Mouse (Mus musculus) adrenal gland, adult 8-10 months (tissue): ENCODE results near the gene Mymx. TPM values are rescaled to one million over a fixed set of nuclear protein-coding genes. Genes with fewer than 3 reads are reported as not detected.
A peak's percentile ranks its signal among the peaks of the same experiment; 100 is the strongest.
"Not testable (repeated sequence)": the region's sequence is repeated elsewhere in the genome, so short reads cannot be mapped to it uniquely, and the experiment has no call there.

ENCODE experiments used
- DNase-seq: peaks from one replicate; pipeline ENCODE4 v3.0.0; 2022
- total RNA-seq, 4 experiments: library from RNA; stranded (reverse); gene quantifications; 2 replicates each; pipeline ENCODE4 v1.2.4; 2022

The Mymx gene
- under 1 TPM in 2 of 4 experiments, not detected in 2; 0.32 to 0.38 TPM for total RNA-seq

DNA sequence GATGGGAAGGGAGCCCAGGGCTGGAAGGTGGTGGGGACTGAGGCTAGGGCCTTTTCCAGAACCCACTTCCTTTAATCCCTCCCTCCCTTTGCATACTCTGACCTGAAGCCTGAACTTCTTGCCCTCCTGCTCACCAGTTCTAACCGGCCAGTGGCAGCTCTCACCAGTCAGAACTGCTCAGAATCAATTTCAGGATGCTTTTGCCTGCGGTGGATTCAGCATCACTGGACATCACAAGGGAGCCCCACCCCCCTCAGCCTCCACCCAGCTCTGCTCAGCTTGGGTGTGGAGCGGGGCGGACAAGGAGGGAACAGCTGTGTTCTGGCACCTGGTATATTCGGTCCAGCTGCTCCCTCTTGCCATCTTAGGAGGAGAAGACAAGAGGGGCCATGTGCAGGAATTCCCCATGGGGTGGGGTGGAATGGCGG is at the start of gene Mymx:
TSS of gene Mymx (minus strand) at position 226 of the 428 bp plus-strand sequence.
- DNase-seq = no peak

DNA sequence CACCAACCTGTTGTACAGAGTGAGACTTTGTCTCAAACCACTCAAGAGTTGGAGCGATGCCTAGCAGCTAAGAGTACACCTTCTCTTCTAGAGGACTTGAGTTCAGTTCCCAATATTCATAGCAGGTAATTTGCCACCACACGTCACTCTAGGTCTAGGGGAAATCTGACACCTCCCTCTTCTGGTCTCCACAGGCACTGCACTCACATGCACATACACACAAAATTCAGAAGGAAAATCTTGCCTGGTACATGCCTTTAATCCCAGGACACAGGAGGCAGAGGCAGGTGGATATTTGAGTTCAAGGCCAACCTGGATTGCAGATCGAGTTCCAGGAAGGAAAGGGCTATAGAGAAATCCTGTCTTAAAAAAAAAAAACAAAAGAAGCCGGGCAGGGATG is 42.3 kb upstream of the Mymx start:
- no peak for DNase-seq

DNA sequence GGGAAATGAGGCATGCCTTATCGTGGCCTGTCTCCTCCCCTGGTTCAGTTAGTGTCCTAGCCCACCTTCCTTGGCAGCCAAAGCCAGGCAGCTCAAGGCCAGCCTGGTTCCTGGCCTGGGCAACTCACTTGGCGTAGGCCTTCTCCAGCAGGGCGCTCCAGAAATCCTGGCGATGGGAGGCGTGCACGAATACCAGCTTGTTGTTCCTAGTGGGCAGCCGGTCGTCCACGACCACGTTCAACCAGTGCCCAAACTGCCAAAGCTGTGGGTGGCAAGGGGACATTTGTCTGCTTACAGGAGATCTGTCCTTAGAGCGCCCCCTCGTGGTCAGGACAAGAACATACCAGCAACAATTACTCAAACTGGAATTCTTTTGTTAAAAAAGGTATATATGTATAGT is 40.8 kb upstream of the Mymx start:
- peak; percentile 39 for DNase-seq

DNA sequence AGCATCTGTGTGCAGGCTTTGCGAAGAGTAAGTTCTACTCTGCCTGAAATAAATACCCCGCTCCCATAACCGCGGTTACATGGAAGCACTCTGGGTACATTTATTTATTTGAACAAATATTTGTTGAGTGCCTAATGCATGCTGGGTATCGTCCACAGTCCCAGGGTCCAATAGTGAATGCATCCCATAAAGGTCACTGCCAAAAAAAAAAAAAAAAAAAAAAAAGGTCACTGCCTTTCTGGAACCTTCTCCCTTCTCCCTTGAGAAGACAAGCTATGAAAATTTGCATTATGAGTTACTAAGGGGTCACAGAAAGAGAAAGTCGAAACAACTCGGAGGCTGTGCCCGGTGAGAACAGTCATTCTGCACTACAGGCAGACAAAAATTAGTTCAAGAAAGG is 40.1 kb upstream of the Mymx start:
- no peak for DNase-seq

DNA sequence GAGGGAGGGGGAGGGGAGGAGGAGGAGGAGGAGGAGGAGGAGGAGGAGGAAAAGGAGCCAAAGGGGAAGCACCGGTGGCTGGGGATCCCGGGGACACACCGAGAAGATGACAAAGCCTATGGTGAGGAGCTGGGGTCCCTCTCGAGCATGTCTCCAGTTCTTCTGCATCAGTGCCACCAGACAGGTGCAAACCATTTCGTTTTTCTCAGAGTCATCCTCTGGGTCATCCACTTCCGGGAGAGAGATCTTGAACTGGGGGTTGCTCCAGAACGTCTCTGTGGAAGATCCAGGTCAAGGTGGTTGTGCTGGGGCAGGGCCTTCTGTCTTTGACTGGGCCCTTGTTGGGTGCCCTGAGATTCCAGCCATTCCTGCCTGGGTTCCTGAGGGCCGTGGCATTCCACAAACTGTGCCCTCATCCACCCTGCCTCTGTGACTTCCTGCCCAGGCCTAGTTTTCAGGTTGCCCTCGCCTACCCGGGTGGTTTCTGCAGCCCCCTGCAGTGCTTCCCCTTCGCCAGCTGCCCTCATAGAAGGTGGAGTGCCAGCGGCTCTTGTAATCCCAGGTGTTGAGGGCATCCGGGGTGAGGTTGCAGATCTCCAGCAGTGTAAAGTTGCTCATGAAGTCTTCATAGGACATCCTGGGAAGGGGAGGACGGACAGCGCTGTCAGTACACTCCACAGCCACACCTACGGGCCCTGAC is 36.8 kb upstream of the Mymx start:
- DNase-seq = no peak

DNA sequence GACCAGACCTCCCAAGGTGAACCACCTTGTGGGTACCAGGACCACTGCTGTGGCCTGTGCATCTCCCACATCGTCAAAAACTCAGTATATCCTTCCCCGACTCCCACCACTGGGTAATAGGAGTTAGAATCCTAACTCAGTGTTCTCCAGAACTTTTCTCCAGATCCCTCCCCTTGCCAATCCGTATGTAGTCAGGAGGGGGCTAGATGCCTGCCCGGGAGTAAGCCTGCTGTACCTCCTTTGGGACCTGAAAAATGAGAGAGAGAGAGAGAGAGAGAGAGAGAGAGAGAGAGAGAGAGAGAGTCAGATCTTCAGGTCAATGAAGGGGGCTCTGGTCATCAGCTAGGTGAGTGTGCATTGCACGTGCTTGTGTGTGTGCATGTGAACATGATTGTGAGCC is 32.1 kb upstream of the Mymx start:
- DNase-seq = no peak

DNA sequence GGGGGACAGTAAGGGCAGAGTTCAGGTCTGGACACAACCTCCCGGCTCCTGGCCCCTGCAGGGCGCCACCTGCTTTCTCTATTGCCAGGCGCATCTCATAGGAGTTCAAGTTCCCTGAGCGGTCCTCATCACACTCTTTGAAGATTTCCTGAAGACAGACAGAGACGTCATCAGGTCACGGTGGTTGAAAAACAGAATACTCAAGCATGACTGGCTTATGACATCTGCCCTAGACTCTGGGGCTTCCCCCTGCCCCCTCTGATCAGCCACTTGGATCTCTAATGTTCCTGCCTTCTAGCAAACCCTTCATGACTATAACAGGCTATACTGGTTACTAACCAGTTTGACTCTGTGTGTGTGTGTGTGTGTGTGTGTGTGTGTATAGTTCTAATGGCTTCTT is 30.0 kb upstream of the Mymx start:
- DNase-seq = no peak

DNA sequence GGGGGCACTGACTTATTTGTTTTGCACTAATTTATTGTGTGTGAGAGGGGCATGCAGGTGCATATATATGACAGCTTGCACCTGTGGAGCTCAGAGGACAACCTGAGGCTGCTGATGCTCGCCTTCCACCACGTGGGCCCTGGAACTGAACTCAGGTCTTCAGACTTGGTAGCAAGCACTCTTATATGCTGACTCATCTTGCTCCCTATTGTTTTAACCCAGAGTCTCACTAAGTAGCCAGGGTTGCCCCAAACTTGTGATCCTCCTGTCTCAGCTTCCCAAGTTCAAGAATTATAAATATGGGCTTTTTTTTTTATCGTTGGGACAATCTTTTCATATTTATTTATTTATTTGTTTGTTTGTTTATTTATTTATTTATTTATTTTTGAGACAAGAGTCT is 29.1 kb upstream of the Mymx start:
- DNase-seq = no peak

DNA sequence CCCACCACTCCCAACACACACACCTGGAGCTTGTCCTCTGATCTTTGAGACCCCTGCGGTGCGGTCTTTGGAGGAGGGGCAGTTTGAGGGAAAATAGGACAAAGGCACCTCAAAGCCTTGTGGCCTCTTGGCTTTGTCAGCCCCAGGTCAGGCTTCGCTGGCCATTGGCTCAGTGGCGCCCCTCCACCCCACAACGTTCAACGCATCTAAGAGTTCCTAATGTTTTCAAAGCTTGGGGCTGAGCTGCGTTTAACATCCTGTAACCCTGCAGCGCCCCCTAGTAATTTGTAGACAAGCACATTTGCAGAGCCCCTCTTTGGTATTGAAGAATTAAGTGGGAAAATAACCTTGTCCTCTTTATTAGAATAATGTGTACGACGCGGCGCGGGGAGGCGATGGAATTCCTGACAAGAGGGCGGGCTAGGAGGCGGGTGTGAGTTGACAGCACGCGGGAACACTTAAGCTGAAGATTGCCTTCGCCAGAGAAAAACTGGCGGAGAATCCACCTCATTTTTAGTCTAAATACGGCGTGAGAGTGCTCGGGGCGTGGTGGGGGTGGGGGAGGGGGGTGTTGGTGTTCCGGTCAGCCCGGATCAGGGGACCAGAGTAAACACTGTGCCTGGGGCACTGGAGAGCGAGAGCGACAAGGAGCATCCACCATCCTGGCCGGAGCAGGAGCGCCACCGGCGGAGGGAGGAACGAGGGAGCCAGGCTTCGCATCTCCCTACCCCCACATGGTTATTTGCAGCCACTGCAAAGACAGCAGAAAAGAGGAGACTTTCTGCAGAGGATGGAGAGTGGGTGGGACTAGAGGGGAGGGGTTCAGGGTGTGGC is 28.2 kb upstream of the Mymx start:
- peak; percentile 47 for DNase-seq

DNA sequence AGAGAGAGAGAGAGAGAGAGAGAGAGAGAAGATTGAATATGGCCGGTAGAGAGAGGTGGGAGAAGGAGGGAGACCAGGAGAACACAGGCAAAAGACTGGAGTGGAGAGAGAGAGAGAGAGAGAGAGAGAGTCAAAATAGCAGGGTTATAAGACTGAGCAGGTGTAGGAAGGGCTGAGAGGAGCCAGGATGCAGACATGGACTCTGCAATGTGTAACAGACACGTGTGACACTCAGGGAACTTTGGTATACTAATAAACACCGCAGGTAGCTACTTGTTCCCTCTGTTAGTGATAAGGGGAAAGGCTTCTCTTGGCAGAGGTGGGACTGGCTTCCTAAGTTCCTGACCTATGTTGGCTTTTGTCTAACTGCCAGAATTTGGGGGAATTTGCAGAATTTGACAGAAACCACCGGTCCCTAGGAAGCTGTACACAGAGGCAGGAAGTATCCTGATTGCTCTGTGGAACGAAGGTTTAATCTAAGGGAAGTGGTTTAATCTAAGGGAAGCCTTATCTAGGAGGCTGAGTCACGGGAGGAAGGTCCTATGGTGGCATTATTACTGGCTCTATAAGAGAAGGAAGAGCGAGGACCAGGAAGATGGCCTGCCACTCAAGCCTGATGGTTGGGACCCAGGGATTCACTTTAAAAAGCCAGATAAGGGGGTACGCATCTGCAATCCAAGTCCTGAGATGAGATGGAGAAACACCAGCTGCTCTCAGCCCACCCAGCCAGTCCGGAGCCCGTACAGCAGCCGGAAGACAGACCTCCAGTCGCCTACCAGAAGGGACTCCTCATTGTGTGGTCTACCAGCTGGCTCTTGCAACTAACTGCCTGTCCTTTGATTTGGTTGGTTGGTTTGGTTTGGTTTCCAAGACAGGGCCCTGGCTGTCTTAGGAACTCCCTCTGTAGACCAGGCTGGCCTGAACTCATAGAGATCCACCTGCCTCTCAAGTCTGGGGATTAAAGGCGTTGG is 27.3 kb upstream of the Mymx start:
- DNase-seq = no peak

DNA sequence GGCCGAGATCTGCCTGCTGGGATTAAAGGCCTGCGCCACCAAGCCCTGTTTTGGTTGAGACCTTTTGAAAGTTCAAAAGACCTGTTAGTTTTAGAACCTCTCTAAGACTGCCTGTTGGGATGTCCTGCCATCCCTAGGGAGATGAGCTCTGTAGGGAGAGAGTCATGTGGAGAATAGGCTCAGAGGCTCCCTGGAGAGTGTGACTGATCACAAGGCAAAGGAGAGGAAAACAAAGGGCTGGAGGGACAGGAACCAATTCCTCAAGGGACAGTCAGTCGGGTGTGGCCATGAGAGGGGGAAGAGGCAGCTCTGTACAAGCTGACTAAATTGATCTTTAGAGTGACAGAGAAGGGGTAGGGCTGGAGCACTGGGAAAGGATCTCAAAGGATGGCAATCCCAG is 26.3 kb upstream of the Mymx start:
- no peak for DNase-seq

DNA sequence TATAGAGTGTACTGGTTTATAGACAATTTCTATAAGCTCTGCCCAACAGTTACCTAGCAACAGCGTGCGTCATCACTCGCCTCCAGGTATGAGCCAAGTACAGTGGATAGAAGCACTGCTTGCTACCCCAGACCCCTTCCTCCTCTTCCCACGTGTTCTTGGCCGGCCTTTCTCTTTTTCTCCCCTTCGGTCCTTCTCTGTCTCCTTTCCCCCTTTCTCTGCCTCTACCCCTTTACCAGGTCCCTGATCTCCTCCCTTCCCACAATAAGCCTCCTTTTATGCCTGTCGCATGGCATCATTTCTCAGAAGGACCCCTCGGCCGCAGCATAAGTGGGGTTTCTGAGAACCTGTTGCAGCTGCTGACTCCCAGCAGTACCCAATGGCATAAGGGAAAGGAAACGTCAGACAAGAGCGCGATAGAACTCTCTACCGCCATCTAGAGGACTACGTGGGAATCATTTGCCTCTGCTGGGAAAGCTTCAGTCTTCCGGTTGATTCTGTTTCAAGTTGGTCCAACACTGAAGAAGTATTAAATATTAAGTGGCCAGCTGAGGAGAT is 24.8 kb upstream of the Mymx start:
- peak; percentile 54 for DNase-seq

DNA sequence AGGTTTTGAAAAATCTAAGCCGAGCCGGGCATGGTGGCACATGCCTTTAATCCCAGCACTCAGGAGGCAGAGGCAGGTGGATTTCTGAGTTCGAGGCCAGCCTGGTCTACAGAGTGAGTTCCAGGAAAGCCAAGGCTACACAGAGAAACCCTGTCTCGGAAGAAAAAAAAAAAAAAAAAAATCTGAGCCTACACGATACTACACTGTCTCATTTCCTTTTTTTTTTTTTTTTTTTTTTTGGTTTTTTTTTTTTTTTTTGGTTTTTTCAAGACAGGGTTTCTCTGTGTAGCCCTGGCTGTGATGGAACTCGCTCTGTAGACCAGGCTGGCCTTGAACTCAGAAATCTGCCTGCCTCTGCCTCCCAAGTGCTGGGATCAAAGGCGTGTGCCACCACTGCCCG is 21.5 kb upstream of the Mymx start:
- DNase-seq = not testable (repeated sequence)

DNA sequence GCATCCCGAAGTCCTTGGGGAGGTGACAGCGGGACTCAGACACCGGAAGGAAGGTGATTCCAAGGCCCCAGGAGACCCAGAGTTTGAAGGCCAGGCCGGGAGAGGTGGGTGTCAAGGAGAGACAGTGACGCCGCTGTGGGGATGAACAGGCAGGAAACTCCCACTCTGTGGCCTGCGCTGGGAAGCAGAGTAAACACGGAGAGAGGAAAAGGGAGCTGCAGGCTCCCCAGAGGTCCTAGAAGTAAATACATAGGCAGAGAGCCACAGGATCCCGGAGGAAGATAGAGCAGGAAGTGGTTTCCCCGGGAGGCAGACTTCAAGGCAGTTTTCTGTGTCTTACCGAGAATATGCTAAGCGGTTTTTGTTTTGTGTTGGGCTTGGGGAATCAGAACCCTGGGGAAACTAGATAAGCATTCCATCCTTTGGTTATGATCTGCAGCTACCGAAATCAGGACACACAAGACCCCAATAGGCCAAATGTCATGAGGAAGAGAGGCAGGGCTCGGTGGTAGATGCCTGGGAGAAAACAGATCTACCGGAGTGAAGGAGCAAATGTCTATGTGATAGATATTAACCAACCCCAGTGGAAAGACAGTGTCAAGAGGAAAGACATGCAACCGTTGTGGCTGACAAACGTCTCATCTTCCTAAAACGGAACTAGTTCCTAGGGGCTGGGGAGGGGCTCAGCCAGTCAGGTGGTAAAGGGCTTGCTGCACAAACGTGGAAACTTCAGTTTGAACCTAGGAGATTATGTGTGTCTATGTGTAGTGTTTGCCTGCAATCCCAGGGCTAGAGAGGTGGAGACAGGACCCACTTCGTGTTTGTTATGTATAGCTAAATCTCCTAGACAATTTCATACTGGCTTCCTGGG is 17.7 kb upstream of the Mymx start:
- no peak for DNase-seq

DNA sequence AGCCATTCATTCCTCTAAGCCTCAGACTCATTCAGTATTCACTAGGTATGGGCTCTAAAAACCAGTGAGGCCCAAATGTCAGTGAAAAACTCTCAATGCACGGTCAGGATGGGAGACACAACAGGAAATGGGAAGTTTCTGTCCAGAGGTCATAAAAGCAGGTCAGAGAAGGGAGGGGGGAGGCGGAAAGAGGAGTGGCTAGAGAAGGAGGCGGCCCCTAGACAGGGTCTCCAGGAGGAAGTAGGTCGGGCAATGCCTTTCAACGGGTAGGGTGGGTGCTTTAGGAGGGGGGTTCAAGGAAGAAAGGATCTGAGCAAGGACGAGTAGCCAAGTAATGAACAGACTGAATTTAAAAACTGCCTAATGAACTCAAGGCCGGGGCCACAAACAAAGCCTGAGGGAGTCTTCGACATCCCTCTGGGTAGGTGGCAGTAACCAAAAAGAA is 17.1 kb upstream of the Mymx start:
- DNase-seq = no peak

DNA sequence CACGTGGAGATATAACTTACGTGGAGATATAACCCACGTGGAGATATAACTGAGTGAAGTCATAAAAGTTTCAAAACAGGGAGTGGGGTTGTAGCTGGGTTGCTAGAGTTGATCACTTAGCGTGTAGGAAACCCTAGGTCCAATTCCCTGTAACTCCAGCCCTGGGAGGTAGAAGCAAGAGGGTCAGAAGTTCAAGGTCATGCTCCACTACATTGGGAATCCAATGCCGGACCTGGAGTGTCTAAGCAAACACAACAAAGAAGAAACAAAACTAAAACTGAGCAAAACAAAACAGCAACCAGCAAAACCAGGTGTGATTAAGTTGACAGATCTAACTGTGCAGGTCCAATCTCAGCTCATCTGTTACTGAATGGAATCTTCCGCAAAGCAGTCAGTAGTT is 15.8 kb upstream of the Mymx start:
- DNase-seq = no peak

DNA sequence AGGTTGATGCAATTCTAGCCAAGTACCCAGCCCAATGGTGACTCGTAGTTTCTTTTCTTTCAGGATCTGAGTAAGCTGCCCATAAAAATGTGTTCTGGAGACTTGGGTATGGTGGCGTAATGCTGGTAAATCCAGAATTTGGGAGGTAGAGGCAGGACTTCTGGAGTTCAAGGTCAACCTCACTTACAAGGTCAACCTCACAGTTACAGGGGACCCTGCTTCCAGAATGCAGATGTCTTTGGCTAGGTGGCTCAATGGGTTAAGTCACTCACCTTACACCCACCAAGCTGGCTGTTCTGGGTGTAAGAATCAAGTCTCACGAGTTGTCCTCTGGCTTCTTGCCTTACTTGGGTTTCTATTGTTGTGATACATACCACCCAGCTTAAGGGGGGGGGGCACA is 14.8 kb upstream of the Mymx start:
- DNase-seq = no peak

DNA sequence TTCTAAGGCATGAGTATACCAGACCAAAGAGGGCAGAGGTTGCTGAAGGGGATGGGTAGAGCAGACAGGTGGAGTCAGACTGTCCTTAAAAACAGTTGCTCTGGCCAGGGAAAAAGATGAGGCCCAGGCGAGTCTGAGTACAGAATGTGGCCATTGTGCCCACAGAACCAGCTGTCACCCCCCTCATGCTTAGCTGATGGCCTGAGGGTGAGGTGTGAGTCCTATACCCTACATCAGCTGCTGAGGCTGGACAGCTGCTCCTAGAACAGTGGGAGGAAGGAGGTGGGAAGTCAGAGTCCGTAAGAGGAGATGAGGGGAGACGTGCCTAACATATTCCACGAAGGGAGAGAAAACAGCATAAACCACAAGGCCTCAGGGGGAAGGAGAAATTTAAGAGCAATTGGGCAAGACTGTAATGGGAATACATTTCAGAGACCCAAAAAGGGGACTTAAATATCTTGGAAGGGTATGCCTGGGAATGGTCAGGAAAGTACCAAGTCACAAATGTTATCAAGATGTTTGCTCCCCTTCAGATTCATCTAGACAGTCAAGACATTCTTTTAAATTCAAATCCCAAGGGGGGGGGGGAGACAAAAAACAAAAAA is 14.2 kb upstream of the Mymx start:
- DNase-seq = no peak

DNA sequence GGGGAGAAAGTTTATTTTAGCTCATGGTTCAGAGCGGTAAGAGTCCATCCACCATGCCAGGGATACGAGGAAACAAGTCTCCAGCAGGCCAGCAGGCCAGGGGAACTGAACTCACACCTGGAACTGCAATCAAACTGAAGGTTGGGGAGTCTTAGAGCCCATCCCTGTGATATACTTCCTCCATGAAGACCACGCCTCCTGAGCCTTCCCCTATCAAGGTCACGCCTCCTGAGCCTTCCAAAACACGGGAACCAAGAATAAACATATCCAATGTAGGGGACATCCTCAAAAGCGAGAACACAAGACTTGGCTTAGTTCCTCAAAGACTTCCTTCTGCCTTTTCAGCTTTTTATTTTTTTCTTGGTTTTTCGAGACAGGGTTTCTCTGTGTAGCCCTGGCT is 11.0 kb upstream of the Mymx start:
- no peak for DNase-seq

DNA sequence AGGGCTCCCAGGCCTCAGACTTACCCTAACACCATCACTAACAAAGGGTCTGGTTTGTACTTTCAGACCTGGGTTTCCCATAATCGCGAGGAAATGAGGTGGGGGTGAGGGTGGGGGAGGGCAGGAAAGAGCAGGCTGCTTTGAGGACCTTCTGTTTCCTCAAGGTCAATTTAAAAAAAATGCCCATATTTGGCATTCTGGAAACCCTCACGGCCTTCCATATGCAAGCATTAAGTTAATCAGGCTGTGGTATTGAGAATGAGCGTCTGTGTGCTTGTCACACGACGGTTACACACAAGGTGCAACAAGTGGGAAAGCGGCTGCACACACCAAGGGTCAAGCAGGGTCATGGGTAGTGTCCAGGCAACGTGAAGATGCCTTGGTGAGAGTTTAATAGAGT is 10.1 kb upstream of the Mymx start:
- DNase-seq = no peak
